Mouse (Mus musculus): ENCODE data around the gene Trarg1.

GRCm38 (mm10) chr11:76685604-76686003 lies 6.0 kb downstream of the Trarg1 start:
- no peak for TF ChIP-seq CTCF (IDR thresholded peaks at IDR 0.05; ENCODE audit: low read depth, low read length)
- TF ChIP-seq POLR2A (IDR thresholded peaks at IDR 0.05; ENCODE audit: insufficient read depth, low read length), result no peak
- TF ChIP-seq EP300 (IDR thresholded peaks at IDR 0.05; ENCODE audit: insufficient read depth, low read depth, low read length), result no peak

Measured in ES-Bruce4 (cell line).